Mouse (Mus musculus): Measurements from ENCODE around the gene Vmn1r170. TPM values are rescaled to one million over a fixed set of nuclear protein-coding genes. Genes with fewer than 3 reads are reported as not detected.
"Not testable (repeated sequence)": the region's sequence is repeated elsewhere in the genome, so short reads cannot be mapped to it uniquely, and the experiment has no call there.

Gene Vmn1r170
- total RNA-seq (2021) = not detected
- long read RNA-seq, experiment 1 = 0 reads
- long read RNA-seq, experiment 2 = 0 reads

DNA sequence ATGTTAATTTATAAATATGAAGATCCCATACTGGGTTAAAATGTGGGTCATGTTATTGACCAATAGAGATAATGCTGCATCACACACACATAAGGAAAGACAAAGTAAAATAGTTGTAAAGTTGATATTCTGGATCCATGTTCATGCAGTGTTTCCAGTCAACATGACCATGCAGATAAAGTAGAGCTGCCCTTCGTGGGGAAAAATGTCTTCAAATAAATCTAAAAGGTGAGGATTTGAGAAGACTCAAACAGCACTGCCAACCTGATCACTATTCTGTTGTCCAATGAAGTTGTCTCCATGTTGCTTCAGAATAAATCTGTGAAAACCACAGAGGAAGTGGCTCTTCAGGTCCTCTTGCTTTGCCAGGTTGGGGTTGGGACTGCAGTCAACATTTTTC is at the start of gene Vmn1r170:
Gene Vmn1r170, plus strand, starts transcription at position 301 of the 400 bp plus-strand sequence.
- H3K4me3 ChIP-seq; intact Hi-C loops (cut with DNase I); H3K27ac ChIP-seq; DNase-seq (ENCODE audit: extremely low spot score in 1 of 2, low spot score in 2 of 2): not testable (repeated sequence)

DNA sequence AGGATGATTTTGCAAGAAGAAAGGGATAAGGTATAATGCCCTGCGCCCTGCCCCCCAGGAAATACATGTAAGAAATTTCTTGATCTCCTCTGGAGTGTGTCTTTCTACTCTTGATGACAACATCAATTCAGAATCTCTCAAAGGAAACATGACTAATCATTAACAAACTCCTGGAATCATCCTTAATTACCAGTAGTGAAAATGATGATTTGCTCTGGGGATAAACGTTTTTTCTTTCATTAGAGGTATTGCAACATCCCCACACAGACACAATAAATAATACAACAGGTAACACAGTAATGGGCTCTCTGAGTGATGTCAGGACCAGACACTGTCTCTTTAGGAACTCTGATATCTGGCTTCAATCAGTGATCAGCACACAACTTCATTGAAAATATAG is 30.7 kb upstream of the Vmn1r170 start, which contains the start of gene Vmn1r169:
Gene Vmn1r169, plus strand, starts transcription at position 301 of the 400 bp plus-strand sequence.
- H3K27ac ChIP-seq; DNase-seq (ENCODE audit: extremely low spot score in 1 of 2, low spot score in 2 of 2); H3K4me3 ChIP-seq; intact Hi-C loops (cut with DNase I): not testable (repeated sequence)

DNA sequence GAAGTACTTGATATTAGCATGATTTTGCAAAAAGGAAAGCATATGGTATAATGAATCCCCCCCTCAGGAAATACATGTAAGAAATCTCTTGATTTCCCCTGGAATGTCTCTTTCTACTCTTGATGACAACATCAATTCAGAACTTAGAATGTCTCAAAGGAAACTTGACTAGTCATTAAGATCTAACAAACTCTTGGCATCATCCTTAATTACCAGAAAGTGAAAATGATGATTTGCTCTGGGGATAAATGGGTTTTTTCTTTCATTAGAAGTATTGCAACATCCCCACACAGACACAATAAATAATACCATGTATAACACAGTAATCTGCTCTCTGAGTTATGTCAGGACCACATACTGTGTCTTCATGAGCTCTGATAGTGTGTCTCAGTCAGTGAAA is 24.4 kb downstream of the Vmn1r170 start, which contains the start of gene Vmn1r171:
Gene Vmn1r171, plus strand, starts transcription at position 301 of the 400 bp plus-strand sequence.
- H3K4me3 ChIP-seq = no peak within 1 kb of the TSS
- TF ChIP-seq CTCF (IDR thresholded peaks at IDR 0.05) = no peak
- no peak within 1 kb of the TSS for H3K27ac ChIP-seq
- intact Hi-C loops (cut with DNase I) = no loop called here
- DNase-seq (ENCODE audit: extremely low spot score in 1 of 2, low spot score in 2 of 2) = no peak

Other genes with a start within 250 kb of the Vmn1r170 start
- not detected for gene Nlrp5, start 220.3 kb upstream of the Vmn1r170 start, total RNA-seq (2021)
- not detected for gene Vmn1r167, start 99.0 kb upstream of the Vmn1r170 start, total RNA-seq (2021)
- not detected for gene Vmn1r168, start 66.4 kb upstream of the Vmn1r170 start, total RNA-seq (2021)
- not detected for gene Vmn1r169, start 30.6 kb upstream of the Vmn1r170 start, total RNA-seq (2021)
- gene Vmn1r171, start 24.5 kb downstream of the Vmn1r170 start, total RNA-seq (2021) = not detected
- gene Vmn1r172, start 52.1 kb downstream of the Vmn1r170 start, total RNA-seq (2021) = not detected
- not detected for gene Vmn1r173, start 94.5 kb downstream of the Vmn1r170 start, total RNA-seq (2021)
- not detected for gene Vmn1r174, start 146.1 kb downstream of the Vmn1r170 start, total RNA-seq (2021)
- gene Vmn1r175, start 204.5 kb downstream of the Vmn1r170 start, total RNA-seq (2021) = not detected
- gene Vmn1r176, start 231.2 kb downstream of the Vmn1r170 start, total RNA-seq (2021) = not detected

Data from left cerebral cortex, adult 2 months (tissue).